Mouse (Mus musculus) spleen, adult 2 months (tissue): ENCODE measurements at regions not wholly inside any gene's neighbourhood (a gene's known extent, or its start where the extent isn't known, plus 50 kb on each side); places are given as distances from the start of the nearest gene placed in this dataset.

Experiments used
- CTCF ChIP-seq: fragments of 200-500 bp; IDR thresholded peaks from 2 replicates; pipeline ENCODE4 v1.5.1; 2011; ENCODE audit warnings: mild to moderate bottlenecking, inconsistent platforms; ENCODE audit not compliant: insufficient read depth, insufficient read length, insufficient replicate concordance; ENCODE audit errors: extremely low read depth
- POLR2A ChIP-seq: fragments of 200-500 bp; IDR thresholded peaks from 2 replicates; pipeline ENCODE4 v1.6.1; 2011; ENCODE audit warnings: low read depth, low read length, inconsistent platforms

GRCm38 (mm10) chr19:15357181-15357580, 590.0 kb downstream of the Psat1 start:
- TF ChIP-seq POLR2A (no peak), CTCF (no peak)
